Mouse (Mus musculus) CD4-positive helper T cell, adult 2 months (primary cell): ENCODE data around the gene Sec24b.
A peak's percentile ranks its signal among the peaks of the same experiment; 100 is the strongest.

Experiments used
- DNase-seq: peaks from one replicate; pipeline ENCODE4 v3.0.0-alpha.2; 2012; ENCODE audit warnings: low read depth, missing footprints, low spot score

The Sec24b gene

DNA sequence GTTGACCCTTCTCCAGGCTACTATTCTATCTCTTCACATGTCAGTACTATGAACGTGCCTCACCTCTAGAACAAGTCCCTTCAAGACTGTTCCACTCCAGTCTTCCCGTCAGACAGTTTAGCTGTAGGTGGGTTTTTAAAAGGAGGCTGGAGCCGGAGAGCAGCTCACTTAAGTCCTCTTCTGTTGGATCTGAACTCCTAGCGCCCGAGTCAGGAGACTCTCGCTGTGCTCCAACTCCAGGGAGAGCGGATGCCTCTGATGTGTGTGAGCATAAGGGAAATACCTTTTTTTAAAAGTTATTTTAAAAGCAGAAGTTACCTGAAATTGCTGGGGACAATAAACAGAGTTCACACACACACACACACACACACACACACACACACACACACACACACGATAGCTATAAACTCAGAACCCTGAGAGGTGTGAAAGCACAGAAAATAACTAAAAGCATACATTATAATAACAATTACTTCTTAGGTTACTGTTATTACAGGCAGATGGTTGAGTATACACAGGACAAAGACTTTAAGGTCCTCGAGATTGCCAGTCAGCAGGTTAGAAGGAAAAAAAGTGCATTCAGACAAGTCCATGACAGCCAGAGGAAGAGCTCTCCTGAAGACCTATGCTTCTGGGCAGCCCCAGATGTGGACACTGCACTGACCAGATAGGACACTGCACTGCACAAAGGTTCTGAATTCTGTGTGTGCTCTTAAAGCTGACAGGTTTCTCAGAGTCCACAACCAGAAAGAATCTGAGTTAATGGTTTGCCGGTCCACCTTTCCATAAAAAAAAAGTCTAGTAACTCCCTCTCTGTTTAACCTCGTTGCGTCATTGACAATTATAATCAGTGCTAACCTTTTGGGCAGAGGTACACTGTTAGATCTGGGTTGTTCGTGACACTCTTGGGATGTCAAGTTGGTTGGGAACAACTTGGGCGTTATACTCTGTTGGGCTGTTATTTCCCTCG is 5.7 kb downstream of the Sec24b start:
- DNase-seq: no peak

DNA sequence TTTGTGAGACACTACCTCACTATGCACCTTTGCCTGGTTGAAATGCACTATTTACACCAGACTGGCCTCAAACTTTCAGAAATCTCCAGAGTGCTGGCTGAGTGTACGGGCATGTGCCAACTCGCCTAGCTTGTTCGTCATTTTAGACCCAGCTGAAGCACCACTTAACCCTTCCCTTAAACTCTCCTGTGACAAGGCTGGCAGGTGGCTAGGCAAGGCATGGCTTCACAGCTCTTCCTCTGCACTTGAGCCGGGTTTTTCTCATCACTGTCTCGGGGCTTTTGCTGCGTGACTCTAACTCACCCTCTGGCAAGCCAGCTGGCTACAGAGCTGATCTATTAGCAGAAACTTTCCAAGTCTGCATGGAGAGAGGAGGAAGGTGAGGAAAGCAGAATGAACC is 6.8 kb downstream of the Sec24b start:
- no peak for DNase-seq

DNA sequence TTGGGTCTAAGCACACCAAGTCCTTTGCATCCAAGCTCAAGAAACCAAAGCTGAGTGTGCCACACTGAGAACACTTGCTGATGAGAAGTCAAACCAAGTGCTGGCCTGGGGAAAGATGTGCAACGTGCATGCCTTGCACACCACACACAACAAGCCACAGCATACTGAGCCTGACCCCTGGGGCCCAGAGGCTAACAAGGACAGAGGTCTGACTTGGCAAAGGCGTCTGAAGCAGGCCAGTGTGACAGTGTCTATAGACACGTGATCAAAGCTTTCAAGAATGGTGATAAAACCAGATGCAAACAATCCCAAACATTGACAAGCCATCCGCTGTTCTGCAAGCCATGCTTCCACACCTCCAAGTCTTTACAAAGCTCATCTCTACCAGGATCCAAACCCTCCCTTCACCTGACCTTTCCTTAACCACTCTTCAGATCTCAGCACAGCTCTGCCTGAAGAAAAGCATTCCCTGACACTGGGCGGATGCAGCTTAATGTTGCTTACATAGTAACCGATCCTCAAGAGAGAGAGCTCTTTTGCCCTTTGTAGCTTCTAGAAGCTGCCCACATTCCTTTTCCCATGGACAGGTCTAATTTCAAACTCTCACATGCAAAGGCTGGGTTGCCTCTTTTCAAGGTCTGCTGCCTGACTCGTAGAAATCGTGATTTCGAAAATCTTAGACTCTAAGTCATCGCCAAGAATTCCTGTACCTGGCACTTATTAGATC is 7.8 kb downstream of the Sec24b start:
- no peak for DNase-seq

DNA sequence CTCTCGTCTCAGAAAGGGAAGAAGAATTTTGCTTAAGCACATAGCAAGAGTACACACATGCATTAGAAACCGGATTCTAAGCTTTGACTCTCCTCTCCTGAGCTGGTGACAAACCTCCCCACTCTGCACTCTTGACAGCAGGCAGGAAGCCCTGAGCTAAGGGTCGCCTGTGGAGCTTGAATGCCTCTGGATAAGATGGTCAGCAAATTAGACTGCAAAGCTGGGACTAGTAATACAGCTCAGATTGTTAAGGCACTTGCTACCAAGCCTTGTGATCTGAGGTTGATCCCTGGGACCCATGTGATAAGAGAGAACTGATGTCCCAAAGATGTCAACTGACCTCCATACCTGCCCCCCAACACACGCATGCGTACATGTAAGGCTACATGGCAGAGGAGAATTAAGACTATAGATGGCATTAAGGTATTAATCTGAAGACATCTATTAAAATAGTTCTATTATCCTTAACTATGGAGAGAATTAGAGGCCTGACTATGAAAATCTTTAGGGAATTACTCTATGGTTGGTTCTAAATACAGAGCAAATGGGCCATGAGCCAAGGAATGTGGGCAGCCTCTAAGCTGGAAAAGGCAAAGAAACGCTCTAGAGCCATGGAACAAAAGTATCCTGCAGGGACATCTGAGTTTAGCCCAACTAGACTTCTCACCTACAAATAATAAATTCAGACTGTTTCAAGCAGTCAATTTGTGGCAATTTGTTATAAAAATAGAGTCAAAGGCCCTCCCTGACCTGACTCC is 8.6 kb downstream of the Sec24b start:
- no peak for DNase-seq

DNA sequence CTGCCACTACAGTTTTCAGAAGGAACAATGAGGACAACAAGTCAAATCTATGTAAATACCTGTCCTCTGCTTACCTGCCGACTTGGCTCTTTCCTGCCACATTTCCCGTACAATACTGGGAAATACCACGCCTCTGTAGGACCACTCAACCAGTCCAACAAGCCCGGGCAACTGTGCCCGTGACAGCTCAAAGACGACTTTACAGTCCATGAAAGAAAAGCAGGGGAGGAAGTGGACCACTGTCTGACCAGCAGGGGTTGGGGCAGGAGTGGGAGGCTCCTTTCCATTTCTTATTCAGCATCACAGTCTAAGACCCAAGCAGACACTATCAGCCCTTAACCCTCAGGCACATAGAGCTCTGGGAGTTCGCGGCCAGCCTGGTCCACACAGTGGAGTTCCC is 9.2 kb downstream of the Sec24b start:
- no peak for DNase-seq

DNA sequence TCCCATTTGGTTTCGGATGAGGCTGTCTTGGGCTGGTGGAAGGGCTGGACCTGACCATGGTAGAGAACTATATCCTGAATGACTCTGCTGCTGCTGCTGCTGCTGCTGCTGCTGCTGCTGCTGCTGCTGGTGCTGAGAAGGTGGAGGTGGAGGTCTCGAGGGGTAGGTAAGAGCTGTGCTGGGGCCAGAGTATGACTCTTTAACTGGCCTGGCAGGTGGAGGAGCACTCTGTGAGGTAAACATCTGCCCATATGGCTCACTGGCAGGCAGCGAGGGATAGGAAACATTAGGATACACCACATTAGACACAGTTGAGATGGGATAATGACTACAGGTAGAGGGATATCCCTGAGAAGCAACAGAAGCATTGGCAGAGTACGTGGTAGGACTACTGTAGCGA is 20.6 kb downstream of the Sec24b start:
- DNase-seq: no peak

DNA sequence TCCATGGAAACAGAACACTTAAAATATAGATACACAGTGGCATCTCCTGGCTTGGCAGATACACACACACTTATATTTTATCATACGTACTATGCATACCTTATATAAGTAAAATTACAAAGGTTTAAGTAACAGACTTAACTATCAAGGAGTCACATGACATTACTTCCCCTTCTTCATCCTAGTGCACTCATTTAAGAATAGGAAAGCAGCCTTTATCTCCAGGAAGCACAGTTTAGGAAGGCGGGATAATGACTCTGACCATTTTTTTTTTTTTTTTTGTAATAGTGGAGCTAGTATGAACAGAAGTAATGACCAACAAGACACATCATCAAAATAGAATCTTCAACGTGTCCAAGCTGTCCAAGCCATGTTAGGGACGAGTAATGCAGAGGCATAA is 21.3 kb downstream of the Sec24b start:
- DNase-seq: no peak

DNA sequence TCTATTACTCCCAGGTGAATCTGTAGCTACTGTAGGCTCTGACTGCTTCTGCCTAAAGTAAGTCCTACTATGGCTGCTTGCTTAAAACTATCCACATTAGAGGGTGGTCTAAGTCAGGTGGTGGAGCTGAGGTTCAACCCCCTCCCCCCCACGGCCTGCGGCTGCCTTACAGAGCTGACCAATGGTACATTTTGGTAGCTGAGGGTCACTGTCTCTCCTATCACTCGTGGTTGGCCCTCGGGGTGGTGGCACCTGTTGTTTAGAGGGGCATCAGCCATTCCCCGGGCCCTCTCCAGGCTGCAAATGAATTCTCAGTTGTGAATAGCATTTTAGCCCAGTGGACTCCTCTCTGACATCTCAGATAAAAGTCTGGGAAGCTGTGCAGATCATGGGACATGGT is 32.6 kb downstream of the Sec24b start:
- DNase-seq: no peak

DNA sequence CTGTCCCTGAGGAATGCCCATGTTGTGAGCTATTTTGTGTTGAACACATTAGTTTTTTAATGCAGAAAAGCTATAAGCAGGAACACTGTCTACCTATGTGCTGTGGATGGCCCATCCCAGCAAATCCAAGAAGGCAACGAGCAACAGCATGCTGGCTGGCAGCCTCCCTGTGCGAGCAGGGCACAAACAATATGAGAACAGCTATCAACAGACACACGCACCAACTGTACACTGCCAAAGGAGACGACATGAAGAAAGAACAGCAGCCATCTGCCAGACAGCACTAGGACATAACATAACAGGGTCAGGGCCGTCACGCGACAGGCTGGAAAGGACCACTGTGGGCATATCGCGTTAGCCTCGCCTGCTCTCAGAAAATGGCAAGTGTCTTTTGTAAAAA is 35.2 kb downstream of the Sec24b start:
- DNase-seq: no peak

DNA sequence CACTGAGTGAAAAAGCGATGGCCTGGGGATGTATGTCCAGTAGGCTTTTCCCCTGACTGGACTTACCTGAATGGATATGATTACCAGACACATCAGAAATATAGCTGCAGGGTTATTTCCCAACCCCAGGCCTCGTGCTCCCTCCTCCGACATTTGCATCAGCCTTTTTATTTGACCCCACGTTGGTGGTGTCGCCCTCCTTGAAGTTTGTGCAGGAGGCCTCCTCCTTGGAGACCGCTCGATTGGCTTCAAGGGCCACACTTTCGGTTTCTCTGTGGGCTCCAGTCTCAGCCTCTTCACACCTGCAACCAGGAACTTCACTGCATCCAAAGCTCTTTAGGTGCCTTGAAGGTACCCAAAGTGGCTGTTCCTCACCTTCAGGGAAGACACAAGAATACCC is 35.8 kb downstream of the Sec24b start:
- no peak for DNase-seq

DNA sequence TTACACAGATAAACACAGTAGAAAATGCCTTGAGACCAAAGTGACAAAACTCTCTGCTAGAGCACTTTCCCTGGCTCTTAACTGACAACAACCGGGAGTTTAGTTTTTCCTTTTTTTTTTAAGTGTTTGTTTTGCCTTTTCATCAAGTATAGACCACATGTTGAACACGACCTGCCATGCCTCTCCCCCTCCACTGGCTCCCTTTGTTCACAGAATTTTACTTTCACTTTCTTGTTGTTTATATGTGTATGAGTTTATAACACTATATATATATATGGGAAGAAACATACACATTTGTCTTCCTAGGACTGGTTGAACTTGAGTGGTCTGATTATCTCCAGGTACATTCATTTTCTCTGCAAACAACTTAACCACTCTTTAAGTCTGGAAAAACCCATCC is 48.4 kb downstream of the Sec24b start:
- peak; percentile 22 for DNase-seq

DNA sequence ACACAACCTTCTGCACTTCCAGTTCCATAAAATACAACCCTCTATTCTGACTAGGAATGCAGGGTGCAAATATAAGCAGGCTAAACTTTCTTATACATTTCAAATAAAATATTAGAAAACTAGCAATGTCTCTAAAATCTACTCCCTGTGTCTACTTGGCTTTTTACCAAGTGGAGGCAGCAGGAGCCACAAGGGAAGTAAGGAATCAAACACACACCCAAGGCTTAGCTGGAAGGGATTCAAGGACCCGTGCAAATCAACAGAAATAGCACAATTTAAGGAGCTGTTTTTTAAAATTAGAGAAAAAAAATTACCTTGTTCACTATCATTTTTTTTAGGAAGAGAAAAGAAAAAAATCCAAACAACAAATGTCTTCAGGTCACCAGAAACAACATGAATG is 50.1 kb downstream of the Sec24b start:
- DNase-seq: no peak

DNA sequence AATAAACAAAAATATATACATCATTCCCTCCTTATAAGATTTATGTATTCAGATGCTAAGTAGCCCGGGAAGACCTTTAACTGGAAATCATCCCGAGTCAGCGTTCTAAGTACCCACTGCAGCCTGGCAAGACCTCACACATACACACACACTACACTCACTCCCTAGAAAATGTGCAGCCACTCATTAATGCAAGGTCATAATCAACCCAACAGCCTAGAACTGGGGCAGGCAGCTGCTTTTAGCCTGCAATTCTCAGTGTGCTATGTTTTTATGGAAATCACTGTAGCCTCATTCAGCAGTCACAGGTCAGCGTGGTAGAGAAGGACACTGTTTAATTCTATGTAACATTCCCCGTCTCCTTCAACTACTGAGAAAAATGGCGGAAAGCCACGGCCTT is 55.2 kb downstream of the Sec24b start:
- DNase-seq: no peak

DNA sequence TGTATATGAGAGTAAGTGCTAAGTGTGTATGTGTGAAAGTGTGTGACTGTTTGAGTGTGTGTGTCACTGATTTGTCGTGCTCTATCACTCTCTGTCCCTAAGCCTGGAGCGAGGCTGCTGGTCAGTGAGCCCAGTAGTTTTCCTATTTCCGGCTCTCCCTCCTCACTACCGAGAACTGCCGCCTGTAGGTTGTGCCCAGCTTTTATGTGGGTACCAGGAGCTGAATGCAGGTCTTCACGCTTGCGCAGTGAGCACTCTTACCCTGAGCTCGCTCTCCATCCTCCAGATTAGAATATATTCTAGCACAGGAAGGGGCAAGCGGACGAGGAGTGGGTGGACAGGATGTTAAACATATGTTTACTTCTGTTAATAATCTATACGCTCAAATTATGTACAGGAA is 60.4 kb downstream of the Sec24b start:
- DNase-seq: no peak

DNA sequence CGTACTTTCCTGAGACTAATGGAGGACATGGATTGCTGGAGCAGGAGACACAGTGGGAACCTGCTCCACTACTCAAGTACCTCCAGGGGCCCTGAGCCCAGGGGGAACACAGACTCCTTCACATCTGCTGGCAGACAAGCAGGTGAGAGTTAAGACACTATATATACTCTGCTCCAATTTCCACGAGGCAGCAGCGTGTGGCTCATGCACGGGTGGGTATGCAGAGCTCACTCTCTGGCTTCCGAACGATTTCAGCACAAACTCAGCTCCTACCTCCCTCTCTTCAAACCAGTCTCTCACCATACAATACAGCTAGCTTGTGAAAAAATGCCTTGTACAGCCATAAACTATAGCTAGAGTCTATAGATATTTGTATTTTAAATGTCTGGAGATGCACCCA is 62.8 kb downstream of the Sec24b start:
- DNase-seq: no peak

DNA sequence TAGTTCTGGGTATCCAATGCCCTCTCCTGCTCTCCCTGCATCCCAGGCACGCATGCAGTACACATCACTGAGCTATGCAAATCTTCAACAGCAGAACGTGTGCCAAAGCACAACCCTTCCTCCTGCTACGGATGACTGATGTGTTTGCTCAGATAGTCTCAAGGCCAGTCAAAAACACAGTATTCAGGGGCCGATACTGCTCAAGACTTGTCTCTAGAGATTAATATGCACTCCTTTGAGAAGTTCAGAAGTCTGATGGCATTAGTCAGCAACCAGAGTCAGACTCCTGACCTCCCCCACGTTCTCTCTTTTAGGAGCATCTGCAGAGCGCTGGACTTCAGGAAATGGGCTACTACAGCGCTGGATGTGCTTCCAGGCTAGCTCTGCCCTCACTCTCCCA is 63.4 kb downstream of the Sec24b start:
- no peak for DNase-seq

DNA sequence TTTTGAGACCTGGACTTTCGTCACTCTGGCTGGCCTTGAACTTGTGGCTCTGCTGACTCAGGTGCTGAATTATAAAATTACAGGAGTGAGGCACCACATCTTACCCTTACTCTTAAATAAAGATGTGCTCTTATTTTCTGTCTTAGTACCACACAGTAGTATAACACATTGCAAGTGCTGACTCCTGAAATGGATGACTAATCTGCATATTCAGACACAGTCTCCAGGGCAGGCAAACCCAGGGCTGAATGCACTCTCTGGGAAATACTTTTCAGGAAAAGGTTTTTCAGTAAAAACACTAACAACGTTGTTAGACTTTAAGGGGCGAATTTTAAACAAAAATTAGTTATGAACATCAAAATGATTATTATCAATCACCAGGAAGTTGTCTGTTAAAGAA is 64.0 kb downstream of the Sec24b start:
- no peak for DNase-seq

DNA sequence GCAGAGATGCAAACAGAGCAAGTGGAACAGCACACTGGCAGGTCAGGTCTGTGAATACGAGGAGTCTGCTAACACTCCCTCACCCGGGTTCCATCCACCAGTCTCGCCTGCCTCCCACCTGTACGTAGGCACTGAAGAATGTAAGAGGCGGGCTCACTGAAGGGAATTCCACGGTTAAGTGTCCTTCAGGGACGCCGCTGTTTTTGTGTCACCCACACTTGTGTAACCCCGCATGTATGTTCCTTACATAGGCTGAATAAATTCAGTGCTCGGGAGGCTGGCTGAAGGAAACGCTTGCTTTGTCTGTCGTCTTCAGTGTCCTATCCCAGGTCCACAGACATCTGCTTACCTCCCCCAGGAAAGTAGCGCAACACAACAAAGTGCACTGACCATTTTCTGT is 74.1 kb downstream of the Sec24b start:
- DNase-seq: no peak

DNA sequence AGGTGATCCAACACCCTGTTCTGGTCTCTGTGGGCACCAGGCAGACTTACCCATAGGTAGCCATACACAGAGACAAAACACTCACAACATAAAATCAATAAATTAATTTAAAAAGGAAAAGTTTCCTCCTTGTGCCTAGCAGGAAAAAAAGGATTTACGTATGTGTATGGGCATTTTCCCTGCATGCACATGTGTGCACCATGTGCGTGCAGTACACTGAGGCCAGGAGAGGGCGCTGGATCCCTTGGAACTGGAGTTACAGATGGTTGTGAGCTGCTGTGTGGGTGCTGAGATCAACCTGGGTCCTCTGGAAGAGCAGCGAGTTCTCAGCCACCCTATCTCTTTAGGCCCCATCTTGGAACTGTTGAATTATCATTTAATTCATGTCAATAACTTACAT is 76.0 kb downstream of the Sec24b start:
- no peak for DNase-seq

DNA sequence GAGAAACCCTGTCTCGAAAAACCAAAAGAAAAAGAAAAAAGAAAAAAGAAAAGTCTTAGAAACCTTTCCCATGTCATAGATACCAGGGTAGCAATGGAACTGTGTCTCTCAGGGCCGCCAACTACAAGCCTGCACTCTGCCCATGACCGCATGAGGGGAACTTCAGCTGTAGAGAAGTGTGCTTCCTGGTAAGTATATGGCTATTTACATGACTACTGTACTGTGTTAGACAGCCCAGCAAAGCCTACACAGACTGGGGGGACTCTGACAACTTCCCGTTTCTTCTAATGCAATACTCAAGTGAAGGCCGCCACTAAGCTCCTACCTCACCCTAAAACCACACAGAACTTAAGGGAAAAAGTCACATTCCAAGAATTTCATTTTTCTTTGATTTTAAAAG is 76.6 kb downstream of the Sec24b start:
- DNase-seq: no peak

DNA sequence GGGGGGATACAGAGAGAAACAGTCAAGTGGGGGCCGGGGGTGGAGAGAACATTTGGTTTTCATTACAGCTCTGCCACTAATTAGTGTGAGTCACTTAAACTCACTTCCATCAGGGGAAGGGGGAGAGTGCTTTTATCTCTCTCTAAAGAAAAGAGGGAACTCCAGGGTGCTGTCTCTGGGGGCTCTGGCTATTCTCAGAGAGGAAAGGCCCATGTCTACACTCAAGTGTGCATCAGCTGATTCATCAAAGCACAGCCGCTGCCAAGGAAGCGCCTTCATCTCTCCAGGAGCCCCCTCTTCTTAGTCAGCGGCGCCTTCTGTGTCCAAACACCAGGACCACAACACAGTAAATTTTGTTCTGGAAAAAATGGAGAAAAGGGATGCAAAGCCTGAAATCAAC is 79.1 kb downstream of the Sec24b start:
- no peak for DNase-seq

DNA sequence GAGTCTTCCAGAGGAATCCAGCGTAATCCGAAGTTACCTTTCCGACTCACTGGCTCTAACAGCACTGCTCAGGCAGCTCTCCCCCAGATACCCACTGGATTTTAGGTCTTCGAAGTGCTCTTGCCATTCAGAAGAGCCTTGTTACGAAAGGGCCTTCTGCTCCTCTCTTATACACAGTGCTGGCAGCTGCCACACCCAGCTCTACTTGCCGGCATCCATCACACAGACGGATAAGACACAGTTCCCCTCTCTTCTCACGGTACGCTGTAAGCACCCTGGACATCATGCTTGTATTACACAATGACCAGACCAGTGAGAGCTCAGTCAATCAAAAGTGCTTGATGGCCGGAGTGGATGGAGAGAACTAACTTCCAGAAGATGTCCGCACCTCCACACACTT is 79.6 kb downstream of the Sec24b start:
- DNase-seq: no peak
